Mouse (Mus musculus) central nervous system, embryonic 11.5 days (tissue): Measurements from ENCODE around the gene Zfx. TPM values are rescaled to one million over a fixed set of nuclear protein-coding genes. Genes with fewer than 3 reads are reported as not detected.

Experiments used
- polyA plus RNA-seq: library from polyadenylated mRNA; depleted of rRNA; stranded (reverse); fragments of >200 nt; gene quantifications from 2 replicates; pipeline ENCODE4 v1.2.3, GENCODE M21; 2012; rRNA removed

The Zfx gene
- polyA plus RNA-seq: 13.3 and 19.7 TPM in 2 replicates

DNA sequence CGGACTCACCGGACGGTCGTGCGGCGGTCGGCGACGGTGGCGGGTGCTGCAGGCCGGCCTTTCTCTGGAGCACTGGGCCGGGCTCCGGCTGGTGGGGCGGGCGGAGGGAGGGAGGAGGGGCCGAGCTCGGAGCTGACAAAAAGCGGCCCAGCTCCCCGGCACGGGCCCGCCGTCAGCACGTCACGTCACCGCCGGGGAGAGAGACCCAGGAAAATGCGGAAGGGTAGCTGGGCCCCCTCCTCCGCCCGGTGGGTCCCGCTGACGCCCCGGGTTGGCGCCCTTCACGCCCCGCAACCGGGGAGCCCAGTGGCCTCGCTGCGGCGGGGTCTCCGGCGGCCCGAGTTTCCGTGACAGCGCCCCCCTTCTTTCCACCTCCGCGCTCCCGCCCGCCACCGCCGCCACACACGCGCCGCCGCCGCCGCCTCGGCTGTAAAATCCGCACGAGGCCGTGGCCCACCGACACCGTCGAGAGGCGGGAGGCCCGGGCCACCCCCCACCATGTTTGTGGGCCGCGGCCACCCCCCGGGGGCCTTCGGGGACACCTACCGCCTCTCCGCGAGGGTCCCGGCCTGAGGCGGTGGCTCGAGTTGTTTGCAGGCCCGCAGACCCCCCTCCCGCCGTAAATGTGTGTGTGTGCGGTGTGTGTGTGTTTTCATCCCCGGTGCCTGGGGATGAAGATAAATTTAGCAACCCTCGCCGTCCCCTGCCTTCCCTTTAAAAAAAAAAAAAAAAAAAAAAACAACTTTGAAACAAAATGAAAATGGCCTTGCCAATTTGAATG, at the start of gene Zfx:
Gene Zfx (minus strand): TSS at position 644 of the 781 bp plus-strand sequence.

Other genes starting within 250 kb of the Zfx start
- gene AU015836, start 155.0 kb downstream of the Zfx start, polyA plus RNA-seq: 0.37 and 0.68 TPM in 2 replicates
- gene Eif2s3x, start 89.2 kb upstream of the Zfx start, polyA plus RNA-seq: 109 and 165 TPM in 2 replicates
- gene Klhl15, start 110.9 kb upstream of the Zfx start, polyA plus RNA-seq: 5.5 and 5.9 TPM in 2 replicates
- gene Fam90a1b, start 243.1 kb upstream of the Zfx start, polyA plus RNA-seq: 0.05 and 0.10 TPM in 2 replicates
- 16.1 and 35.3 TPM in 2 replicates for gene Apoo, start 243.4 kb upstream of the Zfx start, polyA plus RNA-seq